Mouse (Mus musculus) inflammation-experienced regulatory T-cells, adult 6 months (primary cell): ENCODE measurements around the gene Iqch. TPM values are rescaled to one million over a fixed set of nuclear protein-coding genes. Genes with fewer than 3 reads are reported as not detected.
"Not testable (repeated sequence)": the region's sequence is repeated elsewhere in the genome, so short reads cannot be mapped to it uniquely, and the experiment has no call there.

Experiments used
- ATAC-seq: one replicate; pipeline ENCODE4 v1.8.0; 2017
- polyA plus RNA-seq, 3 experiments: library from polyadenylated mRNA; unstranded; fragments of 100-300 nt; shearing (Covaris generic); gene quantifications; one replicate each; pipeline ENCODE4 v1.2.1; 2017

Gene Iqch
- polyA plus RNA-seq, 3 experiments from 2014 or later: not detected

- no peak for ATAC-seq
These were observed 38.9 kb downstream of the Iqch start for GRCm38 (mm10) chr9:63563436-63563835.

- no peak for ATAC-seq
These were observed 40.4 kb downstream of the Iqch start for GRCm38 (mm10) chr9:63561931-63562330.

GRCm38 (mm10) chr9:63556933-63557332 is 45.4 kb downstream of the Iqch start:
- no peak for ATAC-seq

GRCm38 (mm10) chr9:63556316-63556715 is 46.0 kb downstream of the Iqch start:
- no peak for ATAC-seq

GRCm38 (mm10) chr9:63555460-63555990 is 46.8 kb downstream of the Iqch start:
- no peak for ATAC-seq

GRCm38 (mm10) chr9:63553628-63554027 is 48.7 kb downstream of the Iqch start:
- no peak for ATAC-seq

GRCm38 (mm10) chr9:63550701-63551100 is 51.6 kb downstream of the Iqch start:
- ATAC-seq: not testable (repeated sequence)

- no peak for ATAC-seq
These were observed 53.3 kb downstream of the Iqch start for GRCm38 (mm10) chr9:63548966-63549365.

- ATAC-seq: no peak
These were observed 60.4 kb downstream of the Iqch start for GRCm38 (mm10) chr9:63541926-63542325.

GRCm38 (mm10) chr9:63541301-63541700 is 61.0 kb downstream of the Iqch start:
- ATAC-seq: no peak

- ATAC-seq: no peak
These were observed 64.8 kb downstream of the Iqch start for GRCm38 (mm10) chr9:63537489-63537888.

- no peak for ATAC-seq
These were observed 67.3 kb downstream of the Iqch start for GRCm38 (mm10) chr9:63535042-63535441.

- no peak for ATAC-seq
These were observed 67.9 kb downstream of the Iqch start for GRCm38 (mm10) chr9:63534371-63534780.

- no peak for ATAC-seq
These were observed 69.2 kb downstream of the Iqch start for GRCm38 (mm10) chr9:63532966-63533711.

- no peak for ATAC-seq
These were observed 78.4 kb downstream of the Iqch start for GRCm38 (mm10) chr9:63523937-63524253.

GRCm38 (mm10) chr9:63523251-63523936 is 78.9 kb downstream of the Iqch start:
- no peak for ATAC-seq

- ATAC-seq: no peak
These were observed 89.4 kb downstream of the Iqch start for GRCm38 (mm10) chr9:63512851-63513250.

GRCm38 (mm10) chr9:63511034-63511433 is 91.3 kb downstream of the Iqch start:
- no peak for ATAC-seq

GRCm38 (mm10) chr9:63507110-63507509 is 95.2 kb downstream of the Iqch start:
- ATAC-seq: no peak

- no peak for ATAC-seq
These were observed 98.4 kb downstream of the Iqch start for GRCm38 (mm10) chr9:63503890-63504289.

GRCm38 (mm10) chr9:63501516-63501915 is 100.8 kb downstream of the Iqch start:
- no peak for ATAC-seq

GRCm38 (mm10) chr9:63499912-63500311 is 102.4 kb downstream of the Iqch start:
- no peak for ATAC-seq

- ATAC-seq: no peak
These were observed 106.5 kb downstream of the Iqch start for GRCm38 (mm10) chr9:63495786-63496185.

- no peak for ATAC-seq
These were observed 108.5 kb downstream of the Iqch start for GRCm38 (mm10) chr9:63493746-63494145.
